Mouse (Mus musculus): ENCODE data around the gene Arid1b.

Gene Arid1b

DNA sequence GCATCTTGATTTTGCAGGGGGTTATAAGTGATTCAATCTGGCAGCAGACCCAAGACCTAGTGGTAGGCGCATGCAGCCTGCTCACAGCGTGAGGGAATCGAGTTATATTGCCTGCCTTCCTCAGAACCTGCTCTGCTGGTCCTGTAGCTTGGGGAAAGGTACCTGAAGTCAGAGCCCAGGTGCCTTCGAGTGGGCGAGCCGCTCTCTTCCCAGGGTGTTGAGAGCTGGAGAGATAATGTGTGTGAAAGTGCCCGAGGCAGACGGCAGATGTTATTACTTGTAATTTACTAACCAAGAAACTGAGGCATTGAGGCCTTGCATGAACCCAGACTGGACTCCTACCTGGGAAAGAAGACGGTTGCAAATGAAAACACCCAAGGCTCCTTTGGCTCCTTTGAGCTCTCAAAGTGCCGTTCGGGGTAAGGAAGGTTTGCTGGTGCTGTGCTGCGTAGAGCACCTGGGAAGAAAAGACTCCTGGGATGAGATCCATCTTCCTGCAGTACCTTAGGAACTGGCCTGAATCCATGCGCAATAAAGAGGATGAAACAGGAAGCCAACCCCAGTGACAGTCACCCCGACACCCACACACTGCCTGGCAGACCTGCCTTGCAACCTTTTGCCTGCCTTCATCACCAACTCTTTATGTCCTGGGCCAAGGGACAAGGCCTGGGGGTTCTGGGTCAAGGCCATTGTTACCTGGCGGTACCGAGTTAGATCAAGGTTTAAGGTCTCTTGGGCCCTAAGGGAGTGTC is 401.5 kb downstream of the Arid1b start:
- H3K9me3 ChIP-seq (ENCODE audit: low read length): peaks cover 13% of the 10 kb centered on the region
- TF ChIP-seq CTCF (conservative IDR thresholded peaks at IDR 0.05; ENCODE audit: low read length) (no peak), POU5F1 (IDR thresholded peaks at IDR 0.05; ENCODE audit: borderline replicate concordance, low read length) (no peak), NANOG (IDR thresholded peaks at IDR 0.05; ENCODE audit: borderline replicate concordance, low read length) (no peak)
- no peak overlapping the region for H3K4me3 ChIP-seq (replicated peaks; ENCODE audit: low read length)
- no peaks in the 10 kb centered on the region for H3K36me3 ChIP-seq (ENCODE audit: insufficient read depth, low read length)
- peaks cover 16% of the 10 kb centered on the region for H3K4me1 ChIP-seq (replicated peaks; ENCODE audit: low read depth, low read length)
- H3K27me3 ChIP-seq (ENCODE audit: insufficient read depth, low read length): peaks cover 46% of the 10 kb centered on the region

DNA sequence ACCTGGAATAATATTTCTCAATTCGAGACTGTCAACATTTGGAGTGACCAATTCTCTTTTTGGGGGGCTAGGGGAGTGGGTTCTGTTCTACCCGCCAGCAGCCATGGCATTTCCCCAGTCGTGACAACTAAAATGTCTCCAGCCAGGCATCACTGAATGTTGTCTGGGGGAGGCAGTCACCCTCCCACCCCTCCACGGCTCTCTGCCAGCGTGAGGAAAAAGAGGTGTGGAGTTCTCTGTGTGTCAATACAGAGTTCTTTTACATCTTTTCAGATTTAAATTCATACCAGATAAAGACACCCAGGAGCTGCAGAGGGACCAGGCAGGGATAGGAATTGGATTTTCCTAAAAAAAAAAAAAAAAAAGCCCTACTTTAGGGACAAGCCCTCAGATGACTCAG is 402.1 kb downstream of the Arid1b start:
- H3K9me3 ChIP-seq (ENCODE audit: low read length): peaks cover 13% of the 10 kb centered on the region
- peaks cover 22% of the 10 kb centered on the region for H3K4me1 ChIP-seq (replicated peaks; ENCODE audit: low read depth, low read length)
- H3K27me3 ChIP-seq (ENCODE audit: insufficient read depth, low read length): peaks cover 46% of the 10 kb centered on the region
- no peak overlapping the region for H3K4me3 ChIP-seq (replicated peaks; ENCODE audit: low read length)
- TF ChIP-seq POU5F1 (IDR thresholded peaks at IDR 0.05; ENCODE audit: borderline replicate concordance, low read length): no peak
- no peak for TF ChIP-seq NANOG (IDR thresholded peaks at IDR 0.05; ENCODE audit: borderline replicate concordance, low read length)
- no peak for TF ChIP-seq CTCF (conservative IDR thresholded peaks at IDR 0.05; ENCODE audit: low read length)
- H3K36me3 ChIP-seq (ENCODE audit: insufficient read depth, low read length): no peaks in the 10 kb centered on the region

All from E14TG2a.4 (cell line).